Mouse (Mus musculus): ENCODE measurements at regions not wholly inside any gene's neighbourhood (a gene's known extent, or its start where the extent isn't known, plus 50 kb on each side); places are given as distances from the start of the nearest gene placed in this dataset.

GRCm38 (mm10) chr8:23531551-23532142 is 1120.5 kb downstream of the Mrps31 start:
- TF ChIP-seq CTCF (IDR thresholded peaks at IDR 0.05; ENCODE audit: control insufficient read depth, insufficient read depth, insufficient read length) = no peak
- TF ChIP-seq FOSL1 (IDR thresholded peaks at IDR 0.05; ENCODE audit: insufficient read depth, low read length, poor library complexity, severe bottlenecking) = no peak
- TF ChIP-seq CEBPB (IDR thresholded peaks at IDR 0.05; ENCODE audit: low read depth) = no peak
- no peak for TF ChIP-seq MYOD1 (IDR thresholded peaks at IDR 0.05; ENCODE audit: control insufficient read depth, insufficient read length, low read depth)
- no peak for TF ChIP-seq MAX (IDR thresholded peaks at IDR 0.05)

Measured in C2C12 (cell line).